Mouse (Mus musculus) midbrain, embryonic 11.5 days (tissue): ENCODE measurements at regions not wholly inside any gene's neighbourhood (a gene's known extent, or its start where the extent isn't known, plus 50 kb on each side); places are given as distances from the start of the nearest gene placed in this dataset.

Experiments used
- ATAC-seq: fragments of 200-750 bp; cut with Nextera tagmentation; 2 replicates; pipeline ENCODE4 v1.8.0; 2017; ENCODE audit warnings: moderate TSS enrichment, moderate library complexity; ENCODE audit not compliant: low FRiP score
- DNase-seq: peaks from one replicate; pipeline ENCODE4 v3.0.0; 2015; ENCODE audit warnings: low spot score; ENCODE audit errors: missing footprints
- H3K27ac ChIP-seq: fragments of 300-500 bp; sonication (generic); 2 replicates; pipeline ENCODE4 v1.5.1; 2014; ENCODE audit warnings: low read depth, low read length
- H3K27me3 ChIP-seq: fragments of 300-500 bp; sonication (generic); 2 replicates; pipeline ENCODE4 v1.6.1; 2014; ENCODE audit warnings: mild to moderate bottlenecking, low read length, moderate library complexity, mixed read lengths; ENCODE audit not compliant: control insufficient read depth, insufficient read depth
- H3K36me3 ChIP-seq: fragments of 300-500 bp; sonication (generic); 2 replicates; pipeline ENCODE4 v1.6.1; 2014; ENCODE audit warnings: mild to moderate bottlenecking, low read length, moderate library complexity, mixed read lengths; ENCODE audit not compliant: control insufficient read depth, insufficient read depth
- H3K4me1 ChIP-seq: fragments of 300-500 bp; sonication (generic); 2 replicates; pipeline ENCODE4 v1.6.1; 2014; ENCODE audit warnings: low read length; ENCODE audit not compliant: control insufficient read depth, insufficient read depth
- H3K4me2 ChIP-seq: fragments of 300-500 bp; sonication (generic); 2 replicates; pipeline ENCODE4 v1.6.1; 2014; ENCODE audit warnings: mild to moderate bottlenecking, moderate library complexity
- H3K4me3 ChIP-seq: fragments of 300-500 bp; sonication (generic); 2 replicates; pipeline ENCODE4 v1.5.1; 2014; ENCODE audit warnings: low read depth, low read length
- H3K9ac ChIP-seq: fragments of 300-500 bp; sonication (generic); 2 replicates; pipeline ENCODE4 v1.6.1; 2014; ENCODE audit warnings: low read length
- H3K9me3 ChIP-seq: fragments of 300-500 bp; sonication (generic); 2 replicates; pipeline ENCODE4 v1.6.1; 2016; ENCODE audit warnings: low read length; ENCODE audit not compliant: control insufficient read depth
- WGBS: fragments of 180-500 bp; shearing (Covaris S2); extraction: QIAGEN DNeasy Blood & Tissue Kit; methylation state at CpG from one replicate; pipeline ENCODE4 v1.1.7; 2014; 5-methylcytosine and 5-hydroxymethylcytosine counted together

GRCm38 (mm10) chr10:12144691-12145090 lies 724.5 kb downstream of the Utrn start:
- no peak overlapping the region for H3K9ac ChIP-seq
- ATAC-seq, result no peak
- no peaks in the 10 kb centered on the region for H3K27me3 ChIP-seq
- WGBS, result 60% methylated on average over 1 of the region's 1 CpGs
- DNase-seq, result no peak
- H3K4me3 ChIP-seq, result no peak overlapping the region
- no peak overlapping the region for H3K4me2 ChIP-seq
- no peaks in the 10 kb centered on the region for H3K36me3 ChIP-seq
- H3K27ac ChIP-seq, result no peak overlapping the region
- H3K4me1 ChIP-seq, result no peaks in the 10 kb centered on the region
- no peaks in the 10 kb centered on the region for H3K9me3 ChIP-seq

GRCm38 (mm10) chr10:12146942-12147537 lies 722.1 kb downstream of the Utrn start:
- H3K9me3 ChIP-seq, result no peaks in the 10 kb centered on the region
- H3K27me3 ChIP-seq, result no peaks in the 10 kb centered on the region
- WGBS, result 93% methylated on average over 9 of the region's 9 CpGs
- no peaks in the 10 kb centered on the region for H3K36me3 ChIP-seq
- no peak overlapping the region for H3K9ac ChIP-seq
- H3K4me3 ChIP-seq, result no peak overlapping the region
- DNase-seq (no peak), ATAC-seq (no peak)
- no peak overlapping the region for H3K27ac ChIP-seq
- no peaks in the 10 kb centered on the region for H3K4me1 ChIP-seq
- no peak overlapping the region for H3K4me2 ChIP-seq

GRCm38 (mm10) chr10:12170243-12170642 lies 698.9 kb downstream of the Utrn start:
- no peak for DNase-seq
- Histone ChIP-seq H3K36me3 (no peaks in the 10 kb centered on the region), H3K27me3 (no peaks in the 10 kb centered on the region), H3K4me3 (no peak overlapping the region), H3K4me2 (no peak overlapping the region), H3K4me1 (no peaks in the 10 kb centered on the region), H3K9ac (no peak overlapping the region), H3K9me3 (no peaks in the 10 kb centered on the region), H3K27ac (no peak overlapping the region)
- no peak for ATAC-seq
- WGBS, result 91% methylated on average over 3 of the region's 3 CpGs

- Histone ChIP-seq H3K27ac (no peak overlapping the region), H3K9ac (no peak overlapping the region), H3K4me1 (no peaks in the 10 kb centered on the region), H3K4me3 (no peak overlapping the region), H3K27me3 (no peaks in the 10 kb centered on the region), H3K36me3 (no peaks in the 10 kb centered on the region), H3K4me2 (no peak overlapping the region), H3K9me3 (no peaks in the 10 kb centered on the region)
- DNase-seq (no peak), ATAC-seq (no peak)
- WGBS, result 72% methylated on average over 14 of the region's 14 CpGs
Measured at GRCm38 (mm10) chr10:12174200-12174818, 694.9 kb downstream of the Utrn start.

- no peak overlapping the region for H3K4me2 ChIP-seq
- ATAC-seq, result no peak
- no peaks in the 10 kb centered on the region for H3K4me1 ChIP-seq
- no peak overlapping the region for H3K4me3 ChIP-seq
- WGBS, result 69% methylated on average over 3 of the region's 3 CpGs
- H3K36me3 ChIP-seq, result no peaks in the 10 kb centered on the region
- H3K9ac ChIP-seq, result no peak overlapping the region
- DNase-seq, result no peak
- no peaks in the 10 kb centered on the region for H3K27me3 ChIP-seq
- H3K9me3 ChIP-seq, result no peaks in the 10 kb centered on the region
- no peak overlapping the region for H3K27ac ChIP-seq
Measured at GRCm38 (mm10) chr10:12175141-12175540, 694.0 kb downstream of the Utrn start.

GRCm38 (mm10) chr10:12177482-12177881 lies 691.7 kb downstream of the Utrn start:
- no peak overlapping the region for H3K27ac ChIP-seq
- no peak overlapping the region for H3K4me3 ChIP-seq
- no peaks in the 10 kb centered on the region for H3K36me3 ChIP-seq
- DNase-seq (no peak), ATAC-seq (no peak)
- H3K4me1 ChIP-seq, result no peaks in the 10 kb centered on the region
- no peak overlapping the region for H3K4me2 ChIP-seq
- WGBS, result 85% methylated on average over 1 of the region's 1 CpGs
- H3K9me3 ChIP-seq, result no peaks in the 10 kb centered on the region
- no peak overlapping the region for H3K9ac ChIP-seq
- H3K27me3 ChIP-seq, result no peaks in the 10 kb centered on the region

GRCm38 (mm10) chr10:12180965-12181364 lies 688.2 kb downstream of the Utrn start:
- Histone ChIP-seq H3K9ac (no peak overlapping the region), H3K9me3 (no peaks in the 10 kb centered on the region), H3K27ac (no peak overlapping the region), H3K27me3 (no peaks in the 10 kb centered on the region), H3K36me3 (no peaks in the 10 kb centered on the region), H3K4me1 (no peaks in the 10 kb centered on the region), H3K4me2 (no peak overlapping the region), H3K4me3 (no peak overlapping the region)
- WGBS, result 94% methylated on average over 4 of the region's 4 CpGs
- DNase-seq (no peak), ATAC-seq (no peak)

GRCm38 (mm10) chr10:12186918-12187639 lies 682.1 kb downstream of the Utrn start:
- H3K9ac ChIP-seq, result no peak overlapping the region
- DNase-seq, result no peak
- H3K27ac ChIP-seq, result no peak overlapping the region
- no peaks in the 10 kb centered on the region for H3K9me3 ChIP-seq
- no peaks in the 10 kb centered on the region for H3K27me3 ChIP-seq
- H3K4me1 ChIP-seq, result 0 out of 2 replicates have a peak, but pooled peaks cover 2% of the 10 kb centered on the region
- no peak overlapping the region for H3K4me2 ChIP-seq
- no peak overlapping the region for H3K4me3 ChIP-seq
- ATAC-seq, result no peak
- H3K36me3 ChIP-seq, result no peaks in the 10 kb centered on the region
- 76% methylated on average over 13 of the region's 13 CpGs for WGBS

- Histone ChIP-seq H3K9me3 (no peaks in the 10 kb centered on the region), H3K4me2 (no peak overlapping the region), H3K36me3 (no peaks in the 10 kb centered on the region), H3K27ac (no peak overlapping the region), H3K9ac (no peak overlapping the region), H3K4me1 (0 out of 2 replicates have a peak, but pooled peaks cover 2% of the 10 kb centered on the region), H3K27me3 (no peaks in the 10 kb centered on the region), H3K4me3 (no peak overlapping the region)
- DNase-seq (no peak), ATAC-seq (no peak)
- 89% methylated on average over 8 of the region's 8 CpGs for WGBS
Measured at GRCm38 (mm10) chr10:12187669-12188342, 681.4 kb downstream of the Utrn start.
